Mouse (Mus musculus) ovary, postnatal 10 days (tissue): ENCODE measurements around the gene Lrrc2.
A peak's percentile ranks its signal among the peaks of the same experiment; 100 is the strongest.

Experiments
- DNase-seq: peaks from one replicate; pipeline ENCODE4 v3.0.0; 2022; ENCODE audit warnings: low spot score

Lrrc2 gene

DNA sequence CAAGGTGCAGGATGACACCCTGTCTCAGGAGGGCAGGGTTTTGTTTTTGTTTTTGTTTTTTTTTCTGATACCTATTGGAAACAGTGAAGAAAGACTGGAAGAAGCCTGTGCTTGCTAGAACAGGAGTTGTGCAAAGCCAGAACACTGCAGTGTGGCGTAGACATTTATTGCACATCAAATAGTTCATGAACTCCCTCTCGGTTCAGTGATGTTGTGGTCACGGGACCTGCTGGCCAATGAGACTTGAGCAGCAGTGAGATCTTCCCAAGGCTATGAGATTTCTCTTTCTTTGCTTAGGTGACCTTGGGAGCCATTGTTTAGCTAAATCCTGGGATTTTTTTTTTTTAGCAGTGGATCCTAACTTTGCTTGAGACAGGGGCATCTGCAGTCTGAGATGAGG is 36.7 kb downstream of the Lrrc2 start:
- DNase-seq: no peak

GRCm38 (mm10) chr9:110989141-110989540 is 37.8 kb downstream of the Lrrc2 start:
- DNase-seq: no peak

DNA sequence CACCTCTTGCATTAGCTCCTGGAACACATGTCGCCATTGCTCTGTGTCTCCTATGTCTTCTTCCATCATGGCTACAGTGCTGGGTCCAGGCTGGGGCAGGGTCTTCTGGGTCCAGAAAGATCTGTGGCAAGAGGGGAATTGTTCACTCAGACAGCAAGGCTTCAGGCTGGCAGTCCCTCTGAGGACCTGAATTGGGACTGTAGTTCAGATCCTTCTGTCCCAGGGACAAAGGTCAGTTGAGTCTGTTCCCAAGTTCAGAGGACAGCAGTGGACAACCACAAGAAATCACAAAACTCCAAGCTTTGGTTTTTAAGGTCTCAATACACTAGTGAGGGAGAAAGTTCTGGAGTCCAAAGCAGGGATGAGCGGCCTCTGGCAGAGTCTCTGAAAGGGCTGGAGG is 38.2 kb downstream of the Lrrc2 start:
- DNase-seq: no peak

DNA sequence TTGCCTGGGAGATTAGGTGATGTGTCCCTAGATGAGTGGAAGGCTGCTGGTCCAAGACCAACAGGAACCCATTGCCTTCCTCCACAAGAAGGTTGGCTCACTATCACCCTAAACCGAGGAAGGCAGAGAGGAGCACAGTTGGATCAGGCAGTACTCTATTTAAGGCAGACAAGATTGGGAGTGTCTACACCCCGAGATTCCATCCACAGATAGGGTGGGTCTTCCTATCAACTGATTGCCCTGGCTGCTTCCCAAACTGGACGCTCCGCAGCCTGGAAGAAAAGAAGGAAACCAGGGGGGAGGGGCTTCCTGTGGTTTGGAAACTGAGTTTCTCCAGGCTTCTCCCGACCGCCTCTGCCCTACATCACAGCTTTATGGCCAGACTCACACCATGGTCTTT is 38.9 kb downstream of the Lrrc2 start, which contains the start of gene Rtp3:
Gene Rtp3 (minus strand): TSS at position 380 of the 400 bp plus-strand sequence.
- no peak for DNase-seq

DNA sequence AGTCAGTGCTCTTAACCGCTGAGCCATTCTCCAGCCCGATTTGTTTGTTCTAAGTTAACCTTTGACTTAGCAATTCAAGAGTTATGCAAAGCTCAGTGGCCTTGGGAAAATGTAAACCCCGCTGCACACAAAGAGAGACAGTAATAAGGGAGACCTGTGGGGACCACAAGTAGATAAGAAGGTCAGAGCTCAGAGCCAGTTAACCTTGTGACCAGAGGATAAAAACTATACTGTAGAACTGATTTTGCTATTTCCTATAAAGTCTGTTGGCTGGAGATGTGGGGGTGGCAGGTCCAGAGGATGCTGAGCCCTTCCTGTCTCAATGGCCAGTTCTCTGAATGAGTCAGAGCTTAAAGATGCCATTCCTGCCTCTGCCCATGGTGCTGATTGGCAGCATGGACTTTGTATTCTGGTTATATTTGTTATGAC is 42.0 kb downstream of the Lrrc2 start:
- DNase-seq: no peak

GRCm38 (mm10) chr9:110994716-110995172 is 43.4 kb downstream of the Lrrc2 start:
- DNase-seq: no peak

DNA sequence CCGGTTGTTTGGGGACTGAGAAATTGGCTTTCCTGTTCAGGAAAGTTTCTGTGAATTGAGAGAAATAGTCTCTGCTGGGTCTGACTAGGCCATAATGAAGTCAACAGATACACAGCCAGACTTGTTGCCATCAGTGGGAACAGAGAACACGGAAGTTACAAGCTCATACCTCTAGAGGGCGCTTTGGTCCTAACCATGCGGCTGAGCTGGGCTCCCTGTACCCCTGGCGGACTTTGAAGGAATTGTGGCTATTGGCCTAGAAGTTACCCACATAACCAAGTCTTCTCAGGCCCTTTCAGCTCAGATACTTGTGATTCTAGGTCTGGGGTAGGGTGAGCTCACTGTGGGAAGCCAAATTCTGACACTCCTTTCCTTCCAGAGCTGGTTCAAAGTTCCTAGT is 45.9 kb downstream of the Lrrc2 start:
- DNase-seq: peak; percentile 27

DNA sequence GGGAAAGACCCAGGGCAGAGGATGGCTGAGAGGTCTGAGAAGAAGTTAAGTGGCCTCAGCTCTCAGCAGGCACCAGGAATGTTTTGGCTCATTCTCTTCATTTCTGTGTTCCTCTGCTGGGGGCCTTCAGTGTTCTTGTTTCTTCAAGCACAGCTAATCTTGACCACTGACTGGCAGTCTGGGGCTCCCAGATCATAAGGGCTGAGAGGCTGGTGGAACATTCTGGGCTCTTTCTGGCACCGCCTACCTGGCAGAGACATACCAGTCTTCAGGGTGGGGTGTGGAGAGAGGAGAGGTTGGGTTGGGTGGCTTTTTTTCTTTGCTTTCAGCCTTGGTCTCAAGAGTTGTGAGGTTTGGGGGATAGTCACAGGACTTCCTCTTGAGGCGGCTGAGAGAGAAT is 47.7 kb downstream of the Lrrc2 start:
- no peak for DNase-seq

DNA sequence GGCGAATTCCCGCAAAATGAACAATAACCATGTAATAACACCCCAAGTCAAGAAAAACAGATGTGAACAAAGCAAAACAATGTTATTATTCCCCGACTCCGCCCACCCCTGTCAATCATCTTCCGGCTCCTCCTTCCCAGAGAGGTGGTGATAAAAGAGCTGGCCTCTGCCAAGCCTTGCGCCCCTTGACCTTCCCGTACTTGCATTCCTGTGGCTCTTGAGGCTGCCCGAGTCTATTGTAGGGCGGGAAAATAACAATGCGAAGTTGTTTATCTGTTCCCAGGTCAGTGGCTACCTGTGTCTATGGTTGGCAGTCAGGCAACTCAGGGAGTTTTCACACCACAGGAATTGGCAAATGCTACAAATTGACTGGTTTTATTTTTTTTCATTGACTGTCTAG is 48.5 kb downstream of the Lrrc2 start:
- no peak for DNase-seq

GRCm38 (mm10) chr9:111001621-111002020 is 50.3 kb downstream of the Lrrc2 start:
- no peak for DNase-seq

DNA sequence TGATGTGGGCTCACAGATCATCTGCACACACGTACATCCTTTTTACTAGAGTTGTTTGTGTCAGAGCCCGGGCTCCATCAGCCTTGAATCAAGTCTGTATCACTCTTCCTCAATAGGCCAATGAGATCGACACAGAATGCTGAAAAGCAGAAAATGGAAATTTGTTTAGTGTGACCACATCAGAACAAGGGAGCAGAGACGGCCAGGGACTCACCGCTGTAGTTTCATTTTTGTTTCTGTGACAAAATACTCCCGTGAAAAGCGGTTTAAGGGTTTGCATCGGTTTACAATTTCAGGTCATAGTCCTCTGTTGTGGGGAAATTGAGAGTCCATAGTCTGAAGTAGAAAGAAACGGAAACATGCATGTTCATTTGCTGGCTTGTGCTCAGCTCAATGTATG is 51.9 kb downstream of the Lrrc2 start:
- no peak for DNase-seq

DNA sequence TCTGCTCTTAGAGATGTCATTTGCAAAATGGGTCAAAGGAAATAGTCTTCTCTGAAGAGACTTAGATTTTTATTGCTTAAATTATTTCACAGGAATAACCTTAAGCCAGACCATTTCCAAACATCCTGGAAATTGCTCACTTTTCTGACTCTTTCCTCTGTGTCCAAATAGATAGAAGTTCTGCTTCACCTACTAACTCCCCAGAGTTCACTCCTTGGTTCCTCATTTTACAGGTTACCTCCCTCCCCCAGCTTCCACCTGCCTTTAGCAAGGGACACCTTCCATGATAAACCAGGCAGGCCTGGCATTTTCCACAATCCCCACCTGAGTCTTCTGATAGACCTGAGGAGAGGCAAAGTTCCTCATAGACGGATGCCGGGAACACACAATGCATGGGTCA is 55.2 kb downstream of the Lrrc2 start:
- DNase-seq: no peak

DNA sequence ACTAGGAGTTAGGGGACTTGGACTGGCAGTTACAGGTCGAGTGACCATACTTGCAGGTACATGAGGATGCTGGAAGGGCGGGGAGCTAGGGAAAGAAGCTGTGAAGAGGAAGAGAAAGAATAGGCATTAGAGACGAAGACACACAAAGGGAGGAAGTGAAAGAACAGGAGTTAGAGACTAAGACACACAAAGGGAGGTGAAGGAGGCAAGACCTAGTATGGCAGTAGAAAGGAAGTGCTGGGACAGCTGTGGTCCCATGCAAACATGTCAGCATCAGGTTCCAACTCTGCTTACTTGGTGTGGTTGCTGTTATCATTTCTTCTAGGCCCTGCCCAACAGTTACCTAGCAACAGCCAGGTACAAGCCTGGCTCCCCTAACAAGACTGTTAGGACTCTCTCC is 58.4 kb downstream of the Lrrc2 start:
- no peak for DNase-seq

DNA sequence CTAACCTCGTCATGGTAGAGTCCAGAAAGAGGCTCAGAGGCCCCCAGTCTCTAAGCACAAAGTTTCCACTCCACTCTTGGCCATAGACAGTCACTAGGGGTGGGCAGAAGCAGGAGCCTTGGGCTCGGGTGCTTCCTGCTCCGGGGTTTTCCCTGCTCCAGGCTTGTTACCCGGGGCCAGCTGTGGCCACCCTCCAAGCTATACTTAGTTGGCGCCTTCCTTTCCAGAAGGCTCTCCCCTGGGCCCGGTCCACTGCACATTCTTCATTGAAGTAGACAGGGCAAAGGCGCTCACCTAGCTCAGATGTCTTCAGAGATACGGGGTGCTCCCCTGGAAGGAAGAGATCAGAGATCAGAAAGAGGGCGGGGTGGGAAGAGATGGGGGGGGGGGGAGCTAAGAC is 60.2 kb downstream of the Lrrc2 start:
- DNase-seq: no peak

GRCm38 (mm10) chr9:111012041-111012440 is 60.7 kb downstream of the Lrrc2 start:
- DNase-seq: no peak

GRCm38 (mm10) chr9:111015658-111016057 is 64.3 kb downstream of the Lrrc2 start:
- no peak for DNase-seq

DNA sequence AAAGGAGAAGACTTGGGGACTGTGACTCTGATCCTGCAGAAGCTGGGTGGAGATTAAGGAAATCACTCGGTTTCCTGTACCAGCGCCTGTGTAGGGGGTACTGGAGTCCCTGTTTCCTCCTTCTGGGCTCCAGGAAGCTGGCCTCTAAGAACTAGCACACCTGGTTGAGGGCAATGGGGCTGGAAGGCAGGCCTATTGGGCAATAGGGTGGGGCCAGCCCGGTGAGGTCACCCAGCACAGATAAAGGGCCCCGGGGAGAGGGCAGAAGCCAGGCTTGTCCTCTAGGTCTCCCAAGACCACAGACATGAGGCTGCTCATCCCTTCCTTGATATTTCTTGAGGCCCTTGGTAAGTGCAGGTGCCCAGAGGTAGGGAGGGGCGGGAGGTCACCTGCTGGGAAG is 67.7 kb downstream of the Lrrc2 start, which contains the start of gene Ltf:
Gene Ltf (plus strand): TSS at position 250 of the 400 bp plus-strand sequence.
- no peak for DNase-seq

- no peak for DNase-seq
Measured at GRCm38 (mm10) chr9:111026791-111027190, 75.4 kb downstream of the Lrrc2 start.
